Mouse (Mus musculus) embryonic facial prominence, embryonic 11.5 days (tissue): Measurements from ENCODE around the gene Ebf1. TPM values are rescaled to one million over a fixed set of nuclear protein-coding genes. Genes with fewer than 3 reads are reported as not detected.

Experiments
- polyA plus RNA-seq: library from polyadenylated mRNA; unstranded; fragments of >200 nt; fragmentation: Nextera tagmentation; extraction: Ambion mirVana; gene quantifications from 2 replicates; pipeline ENCODE4 v1.2.1, GENCODE M21; 2014

The Ebf1 gene
- polyA plus RNA-seq, 1 experiment from 2014 or later = 47.9 TPM

Other genes with a start within 250 kb of the Ebf1 start
- gene Il12b, start 217.3 kb upstream of the Ebf1 start, polyA plus RNA-seq = not detected in 2 replicates
- 77.1 and 80.9 TPM in 2 replicates for gene Ublcp1, start 146.8 kb upstream of the Ebf1 start, polyA plus RNA-seq
- 102 and 104 TPM in 2 replicates for gene Rnf145, start 98.4 kb upstream of the Ebf1 start, polyA plus RNA-seq